ENCODE assay signal across 12 mouse cellular contexts in the genomic region with DNA sequence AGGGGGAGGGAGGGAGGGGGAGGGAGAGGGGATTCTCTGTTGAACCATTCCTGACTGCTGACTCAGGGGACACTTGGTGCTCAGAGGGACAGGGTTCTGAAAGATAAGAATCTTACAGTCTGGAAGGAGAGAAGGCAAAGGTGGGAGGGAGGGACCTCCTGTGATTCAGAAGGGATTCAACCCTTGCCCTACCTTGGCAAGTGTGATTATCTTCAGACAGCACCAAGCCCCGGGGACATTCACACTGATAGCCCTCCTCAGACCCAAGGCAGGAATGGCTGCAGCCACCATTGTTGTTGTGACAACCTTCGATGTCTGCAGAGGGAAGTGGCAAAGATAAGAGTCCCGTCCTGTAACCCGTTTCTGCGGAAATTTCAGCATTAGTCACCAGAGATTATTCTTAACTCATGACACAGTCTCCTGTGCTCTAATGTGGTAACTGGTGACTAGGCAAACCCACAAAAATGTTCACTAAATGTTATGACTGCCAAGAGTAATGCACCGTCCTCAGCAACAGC. TPM values are rescaled to one million over a fixed set of nuclear protein-coding genes. Genes with fewer than 3 reads are reported as not detected.
DNase-seq lines count a peak whose midpoint lies in the region; ATAC-seq and TF ChIP-seq lines count a peak whose summit lies in the region.
"Had no signal": no experiment of that assay in that cellular context is flagged by ENCODE, and none has a peak within 500 bp of the region (broad histone marks: within the 10 kb centered on the region; RNA-seq: fewer than 3 reads in every experiment).

No protein-coding gene starts in this region.

- no peak for TF ChIP-seq CTCF in left cerebral cortex, adult 2 months (IDR thresholded peaks at IDR 0.05)

- intact Hi-C loops in left cerebral cortex, adult 2 months (cut with DNase I) = no loop called here

- no peak overlapping the region for H3K4me2 ChIP-seq in lung, embryonic 15.5 days
- 0 out of 2 replicates have a peak overlapping the region, but pooled peaks have one; percentile 12 for H3K4me2 ChIP-seq in intestine, embryonic 16.5 days (ENCODE audit: low read depth, low read length)
- H3K4me2 ChIP-seq in stomach, embryonic 14.5 days (replicated peaks; ENCODE audit: low read depth, low read length) = no peak overlapping the region
- H3K4me2 ChIP-seq in forebrain, embryonic 12.5 days = no peak overlapping the region
- H3K4me2 ChIP-seq: forebrain, embryonic 15.5 days had no signal

- H3K4me1 ChIP-seq in lung, embryonic 15.5 days = no peaks in the 10 kb centered on the region
- peaks cover 8% of the 10 kb centered on the region for H3K4me1 ChIP-seq in intestine, embryonic 16.5 days (ENCODE audit: control insufficient read depth, insufficient read depth, low read length)
- no peaks in the 10 kb centered on the region for H3K4me1 ChIP-seq in stomach, embryonic 14.5 days (ENCODE audit: control insufficient read depth, insufficient read depth, low read length)
- H3K4me1 ChIP-seq in forebrain, embryonic 12.5 days = no peaks in the 10 kb centered on the region
- H3K4me1 ChIP-seq: forebrain, embryonic 15.5 days had no signal

- DNase-seq in lung, postnatal 36 days = no peak
- peak; percentile 81 for DNase-seq in NIH3T3 (ENCODE audit: low read depth)
- no peak for DNase-seq in left cerebral cortex, adult 2 months (ENCODE audit: extremely low spot score in 1 of 2, low spot score in 2 of 2)
- DNase-seq: thymus, postnatal 25 days had no signal

- no peak overlapping the region for H3K4me3 ChIP-seq in lung, embryonic 15.5 days
- no peak overlapping the region for H3K4me3 ChIP-seq in intestine, embryonic 16.5 days (ENCODE audit: low read length)
- no peak overlapping the region for H3K4me3 ChIP-seq in stomach, embryonic 14.5 days (ENCODE audit: low read depth, low read length)
- no peak overlapping the region for H3K4me3 ChIP-seq in left cerebral cortex, adult 2 months
- H3K4me3 ChIP-seq in forebrain, embryonic 12.5 days (replicated peaks) = no peak overlapping the region
- H3K4me3 ChIP-seq: forebrain, embryonic 15.5 days had no signal

- H3K36me3 ChIP-seq in lung, embryonic 15.5 days = no peaks in the 10 kb centered on the region
- no peaks in the 10 kb centered on the region for H3K36me3 ChIP-seq in intestine, embryonic 16.5 days (ENCODE audit: control insufficient read depth, insufficient read depth, low read length)
- no peaks in the 10 kb centered on the region for H3K36me3 ChIP-seq in stomach, embryonic 14.5 days (ENCODE audit: control insufficient read depth, insufficient read depth, low read length)
- H3K36me3 ChIP-seq in forebrain, embryonic 12.5 days (replicated peaks) = no peaks in the 10 kb centered on the region
- H3K36me3 ChIP-seq: forebrain, embryonic 15.5 days had no signal

- no peak overlapping the region for H3K9ac ChIP-seq in lung, embryonic 15.5 days
- no peak overlapping the region for H3K9ac ChIP-seq in intestine, embryonic 16.5 days (ENCODE audit: low read depth, low read length)
- no peak overlapping the region for H3K9ac ChIP-seq in stomach, embryonic 14.5 days (replicated peaks; ENCODE audit: low read depth, low read length)
- no peak overlapping the region for H3K9ac ChIP-seq in forebrain, embryonic 12.5 days
- H3K9ac ChIP-seq: forebrain, embryonic 15.5 days had no signal

- no peaks in the 10 kb centered on the region for H3K9me3 ChIP-seq in lung, embryonic 15.5 days
- H3K9me3 ChIP-seq in intestine, embryonic 16.5 days (ENCODE audit: control insufficient read depth, low read length) = no peaks in the 10 kb centered on the region
- no peaks in the 10 kb centered on the region for H3K9me3 ChIP-seq in stomach, embryonic 14.5 days (ENCODE audit: control insufficient read depth, low read depth, low read length)
- H3K9me3 ChIP-seq in forebrain, embryonic 12.5 days = no peaks in the 10 kb centered on the region
- H3K9me3 ChIP-seq: forebrain, embryonic 15.5 days had no signal

- no peak overlapping the region for H3K27ac ChIP-seq in lung, embryonic 15.5 days
- no peak overlapping the region for H3K27ac ChIP-seq in intestine, embryonic 16.5 days (ENCODE audit: low read length)
- no peak overlapping the region for H3K27ac ChIP-seq in stomach, embryonic 14.5 days (ENCODE audit: low read length)
- H3K27ac ChIP-seq in left cerebral cortex, adult 2 months = no peak overlapping the region
- no peak overlapping the region for H3K27ac ChIP-seq in forebrain, embryonic 12.5 days
- H3K27ac ChIP-seq: forebrain, embryonic 15.5 days; kidney, postnatal 0 days had no signal

- 26% methylated on average over 6 of the region's 6 CpGs for WGBS in lung, embryonic 15.5 days
- WGBS in intestine, embryonic 16.5 days = 51% methylated on average over 6 of the region's 6 CpGs
- 48% methylated on average over 6 of the region's 6 CpGs for WGBS in stomach, embryonic 14.5 days
- 84% methylated on average over 6 of the region's 6 CpGs for WGBS in forebrain, embryonic 12.5 days

- no peaks in the 10 kb centered on the region for H3K27me3 ChIP-seq in lung, embryonic 15.5 days
- H3K27me3 ChIP-seq in intestine, embryonic 16.5 days (replicated peaks; ENCODE audit: control insufficient read depth, insufficient read depth, low read length) = no peaks in the 10 kb centered on the region
- H3K27me3 ChIP-seq in stomach, embryonic 14.5 days (ENCODE audit: control insufficient read depth, insufficient read depth, low read length) = no peaks in the 10 kb centered on the region
- no peaks in the 10 kb centered on the region for H3K27me3 ChIP-seq in forebrain, embryonic 12.5 days
- H3K27me3 ChIP-seq: forebrain, embryonic 15.5 days had no signal

- ATAC-seq in lung, embryonic 15.5 days (ENCODE audit: borderline replicate concordance, extremely low read depth, low FRiP score, low TSS enrichment) = 0 out of 2 replicates have a peak, but pooled peaks have one; percentile 42
- peak; percentile 88 for ATAC-seq in intestine, embryonic 16.5 days
- ATAC-seq in stomach, embryonic 14.5 days (ENCODE audit: insufficient number of reproducible peaks, insufficient read depth, low FRiP score, low read depth) = 0 out of 2 replicates have a peak, but pooled peaks have one; percentile 23
- no peak for ATAC-seq in forebrain, embryonic 12.5 days (ENCODE audit: low FRiP score)
- ATAC-seq: forebrain, embryonic 15.5 days had no signal

RNA-seq across cellular contexts. Expression of a gene that starts 10.8 kb away (rescaled TPM):
- 2.1 and 2.7 TPM in 2 replicates for polyA plus RNA-seq in lung, embryonic 15.5 days (2015; fragmentation: Nextera tagmentation; extraction: Ambion mirVana)
- 2.1 and 2.3 TPM in 2 replicates for polyA plus RNA-seq in intestine, embryonic 16.5 days (2015; fragmentation: Nextera tagmentation; extraction: Ambion mirVana)
- 0.77 and 1.5 TPM in 2 replicates for polyA plus RNA-seq in stomach, embryonic 14.5 days (2014; fragmentation: Nextera tagmentation; extraction: Ambion mirVana)
- total RNA-seq in left cerebral cortex, adult 2 months (2021) = under 1 TPM; 0.16 to 0.34 TPM
- 0.20 and 0.32 TPM in 2 replicates for polyA plus RNA-seq in forebrain, embryonic 12.5 days (2016; fragmentation: Nextera tagmentation; extraction: Ambion mirVana)

RNA-seq across cellular contexts. Expression of a gene that starts 27.3 kb away (rescaled TPM):
- 0.14 and 0.60 TPM in 2 replicates for polyA plus RNA-seq in lung, embryonic 15.5 days (2015; fragmentation: Nextera tagmentation; extraction: Ambion mirVana)
- polyA plus RNA-seq in intestine, embryonic 16.5 days (2015; fragmentation: Nextera tagmentation; extraction: Ambion mirVana) = 62.2 and 69.1 TPM in 2 replicates
- polyA plus RNA-seq in stomach, embryonic 14.5 days (2014; fragmentation: Nextera tagmentation; extraction: Ambion mirVana) = 1.7 and 2.4 TPM in 2 replicates
- not detected for total RNA-seq in left cerebral cortex, adult 2 months (2021)
- polyA plus RNA-seq in forebrain, embryonic 12.5 days (2016; fragmentation: Nextera tagmentation; extraction: Ambion mirVana) = not detected in 2 replicates
- total RNA-seq: neutrophil, adult 5-6 weeks had no signal
- polyA plus RNA-seq: forebrain, embryonic 15.5 days; limb, embryonic 14.5 days had no signal

RNA-seq across cellular contexts. Expression of a gene that starts 35.3 kb away (rescaled TPM):
- polyA plus RNA-seq in lung, embryonic 15.5 days (2015; fragmentation: Nextera tagmentation; extraction: Ambion mirVana) = 1.8 and 5.7 TPM in 2 replicates
- not detected in 2 replicates for polyA plus RNA-seq in intestine, embryonic 16.5 days (2015; fragmentation: Nextera tagmentation; extraction: Ambion mirVana)
- polyA plus RNA-seq in stomach, embryonic 14.5 days (2014; fragmentation: Nextera tagmentation; extraction: Ambion mirVana) = 3.5 and 4.5 TPM in 2 replicates
- 10 to 100 TPM; 37.4 to 65.6 TPM for total RNA-seq in left cerebral cortex, adult 2 months (2021)
- 2.4 TPM in 1 of 2 replicates, not detected in the other for polyA plus RNA-seq in forebrain, embryonic 12.5 days (2016; fragmentation: Nextera tagmentation; extraction: Ambion mirVana)
- polyA plus RNA-seq: forebrain, embryonic 15.5 days had no signal

Comparison
In these comparisons a context has a peak if more than half of its experiments do, and no peak if none do; other contexts are left out.
1. RNA of a gene that starts 27.3 kb away (polyA plus RNA-seq): 62.2 to 69.1 TPM in intestine, embryonic 16.5 days; 1.7 to 2.4 TPM in stomach, embryonic 14.5 days, 0.14 to 0.60 TPM in lung, embryonic 15.5 days and not detected in forebrain, embryonic 12.5 days; every median in the first group is over 10 times any median in the second.